Mouse (Mus musculus): ENCODE data around the gene Hus1b. TPM values are rescaled to one million over a fixed set of nuclear protein-coding genes. Genes with fewer than 3 reads are reported as not detected.

Gene Hus1b
- polyA plus RNA-seq, 1 experiment from 2014 or later, result not detected

DNA sequence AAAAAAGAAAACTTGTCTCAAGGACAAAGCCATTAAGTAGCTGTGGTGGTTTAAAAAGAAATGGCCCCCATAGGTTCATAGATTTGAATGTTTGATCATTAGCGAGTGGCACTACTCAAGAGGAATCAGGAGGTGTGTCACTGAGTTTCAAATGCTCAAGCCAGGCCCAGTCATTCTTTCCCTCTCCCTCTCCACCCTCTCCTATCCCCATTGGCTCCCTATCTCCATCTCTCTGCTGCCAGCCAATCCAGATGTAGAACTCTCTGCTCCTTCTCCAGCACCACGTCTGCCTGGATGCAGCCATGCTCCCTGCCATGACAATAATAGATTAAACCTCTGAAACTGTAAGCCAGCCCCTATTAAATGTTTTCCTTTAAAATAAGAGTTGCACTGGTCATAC, 14.4 kb upstream of the Hus1b start:
- no peak for ATAC-seq (ENCODE audit: low FRiP score, low TSS enrichment)
- H3K9me3 ChIP-seq (ENCODE audit: low read length), result no peaks in the 10 kb centered on the region
- H3K4me2 ChIP-seq (replicated peaks; ENCODE audit: low read depth, low read length), result no peak overlapping the region
- no peaks in the 10 kb centered on the region for H3K36me3 ChIP-seq (ENCODE audit: insufficient read depth, low read length)
- H3K9ac ChIP-seq (replicated peaks; ENCODE audit: low read length), result no peak overlapping the region
- H3K27ac ChIP-seq (ENCODE audit: low read length), result no peak overlapping the region
- 74% methylated on average over 2 of the region's 2 CpGs for WGBS
- H3K27me3 ChIP-seq (ENCODE audit: insufficient read depth, low read length), result no peaks in the 10 kb centered on the region
- H3K4me1 ChIP-seq (ENCODE audit: insufficient read depth, low read length), result peaks cover 14% of the 10 kb centered on the region
- H3K4me3 ChIP-seq (ENCODE audit: low read length), result no peak overlapping the region

DNA sequence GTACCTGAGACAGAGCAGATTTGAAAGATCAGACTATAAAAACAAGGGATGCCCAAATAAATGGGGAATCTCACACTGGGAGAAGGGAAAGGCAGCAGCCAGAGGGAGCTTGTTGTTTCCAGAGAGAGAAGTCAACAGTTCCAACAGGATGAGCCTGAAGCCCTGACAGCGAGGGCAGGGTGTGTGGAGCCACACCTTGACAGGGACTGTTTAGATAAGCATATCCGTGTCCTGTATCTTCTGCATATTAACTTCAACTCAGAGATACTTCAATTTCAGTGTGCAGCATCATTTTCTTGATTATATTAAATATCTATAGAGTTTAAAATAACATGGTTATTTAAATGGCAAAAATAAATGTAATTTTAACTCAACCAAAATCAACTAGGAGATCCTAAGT, 13.2 kb upstream of the Hus1b start:
- no peaks in the 10 kb centered on the region for H3K27me3 ChIP-seq (ENCODE audit: insufficient read depth, low read length)
- peaks cover 3% of the 10 kb centered on the region for H3K4me1 ChIP-seq (ENCODE audit: insufficient read depth, low read length)
- H3K9me3 ChIP-seq (ENCODE audit: low read length), result no peaks in the 10 kb centered on the region
- no peak overlapping the region for H3K9ac ChIP-seq (replicated peaks; ENCODE audit: low read length)
- H3K36me3 ChIP-seq (ENCODE audit: insufficient read depth, low read length), result no peaks in the 10 kb centered on the region
- H3K4me3 ChIP-seq (ENCODE audit: low read length), result no peak overlapping the region
- no peak overlapping the region for H3K27ac ChIP-seq (ENCODE audit: low read length)
- WGBS, result 88% methylated on average over 2 of the region's 2 CpGs
- no peak overlapping the region for H3K4me2 ChIP-seq (replicated peaks; ENCODE audit: low read depth, low read length)
- no peak for ATAC-seq (ENCODE audit: low FRiP score, low TSS enrichment)

DNA sequence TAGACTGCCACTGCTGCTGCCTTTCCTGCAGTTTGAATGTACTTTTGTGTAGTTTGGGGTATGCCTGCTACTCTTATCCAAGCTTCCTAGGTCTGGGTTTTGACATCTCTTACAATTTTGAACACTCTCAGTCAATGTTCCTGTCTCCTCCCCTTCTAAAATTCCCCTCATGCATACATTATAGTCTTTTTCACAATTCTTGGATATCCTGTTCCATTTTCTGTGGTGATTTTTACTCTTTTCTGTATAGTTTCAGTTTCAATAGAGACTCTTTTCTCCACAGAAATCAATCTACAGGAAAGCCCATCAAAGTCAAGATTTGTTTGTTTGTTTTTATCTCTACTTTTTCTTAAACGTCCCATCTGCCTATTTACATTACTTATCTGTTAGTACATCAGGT, 6.0 kb upstream of the Hus1b start:
- Histone ChIP-seq H3K4me1 (ENCODE audit: insufficient read depth, low read length) (no peaks in the 10 kb centered on the region), H3K36me3 (ENCODE audit: insufficient read depth, low read length) (no peaks in the 10 kb centered on the region), H3K4me2 (replicated peaks; ENCODE audit: low read depth, low read length) (no peak overlapping the region), H3K4me3 (ENCODE audit: low read length) (no peak overlapping the region), H3K9me3 (ENCODE audit: low read length) (peaks cover 5% of the 10 kb centered on the region), H3K27me3 (ENCODE audit: insufficient read depth, low read length) (no peaks in the 10 kb centered on the region), H3K27ac (ENCODE audit: low read length) (no peak overlapping the region), H3K9ac (replicated peaks; ENCODE audit: low read length) (no peak overlapping the region)
- no peak for ATAC-seq (ENCODE audit: low FRiP score, low TSS enrichment)
- 53% methylated on average over 1 of the region's 1 CpGs for WGBS

DNA sequence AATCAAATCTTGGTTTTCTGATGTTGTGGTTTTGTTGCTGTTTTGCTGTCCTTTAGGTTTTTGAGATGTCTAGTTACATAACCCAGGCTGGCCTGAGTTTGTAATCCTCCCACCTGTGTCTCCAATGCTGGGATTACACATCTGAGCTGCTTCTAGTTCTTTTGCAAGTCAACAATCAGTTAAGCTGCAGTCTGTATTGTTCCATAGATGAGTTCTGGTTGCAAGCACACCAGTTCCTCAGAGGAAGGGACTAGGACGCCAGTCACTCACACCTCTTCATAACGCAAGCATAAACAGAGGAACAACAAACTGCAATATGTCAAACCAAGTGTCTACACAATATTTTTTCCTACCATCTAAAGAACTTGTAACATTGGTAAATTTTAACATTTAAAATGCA, 4.5 kb upstream of the Hus1b start:
- WGBS, result 95% methylated on average over 2 of the region's 2 CpGs

DNA sequence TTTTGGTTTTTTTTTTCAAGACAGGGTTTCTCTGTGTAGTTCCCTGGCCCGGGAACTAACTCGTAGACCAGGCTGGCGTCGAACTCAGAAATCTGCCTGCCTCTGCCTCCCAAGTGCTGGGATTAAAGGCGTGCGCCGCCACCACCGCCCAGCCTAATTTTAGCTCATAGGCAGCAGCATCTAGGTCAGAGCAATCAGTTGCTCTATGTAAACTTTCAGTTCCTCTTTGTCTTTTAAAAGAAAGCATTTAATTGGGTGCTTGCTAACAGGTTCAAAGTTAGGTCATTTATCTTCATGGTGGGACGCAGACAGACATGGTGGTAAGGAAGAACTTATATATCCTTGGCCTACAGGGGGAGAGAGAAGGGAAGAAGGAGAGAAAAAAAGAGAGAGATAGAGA, 1.6 kb upstream of the Hus1b start:
- H3K36me3 ChIP-seq (ENCODE audit: insufficient read depth, low read length), result no peaks in the 10 kb centered on the region
- H3K4me3 ChIP-seq (ENCODE audit: low read length), result no peak overlapping the region
- no peaks in the 10 kb centered on the region for H3K27me3 ChIP-seq (ENCODE audit: insufficient read depth, low read length)
- ATAC-seq (ENCODE audit: low FRiP score, low TSS enrichment), result no peak
- H3K4me2 ChIP-seq (replicated peaks; ENCODE audit: low read depth, low read length), result no peak overlapping the region
- H3K27ac ChIP-seq (ENCODE audit: low read length), result no peak overlapping the region
- WGBS, result 96% methylated on average over 9 of the region's 9 CpGs
- H3K4me1 ChIP-seq (ENCODE audit: insufficient read depth, low read length), result no peaks in the 10 kb centered on the region
- H3K9ac ChIP-seq (replicated peaks; ENCODE audit: low read length), result no peak overlapping the region
- H3K9me3 ChIP-seq (ENCODE audit: low read length), result no peaks in the 10 kb centered on the region

More for the DNA sequence above, 4.5 kb upstream of the Hus1b start:
- no peak overlapping the region for H3K27ac ChIP-seq (ENCODE audit: low read length)
- H3K9ac ChIP-seq (replicated peaks; ENCODE audit: low read length), result no peak overlapping the region
- no peak for ATAC-seq (ENCODE audit: low FRiP score, low TSS enrichment)
- H3K4me3 ChIP-seq (ENCODE audit: low read length), result no peak overlapping the region
- H3K4me2 ChIP-seq (replicated peaks; ENCODE audit: low read depth, low read length), result no peak overlapping the region
- no peaks in the 10 kb centered on the region for H3K27me3 ChIP-seq (ENCODE audit: insufficient read depth, low read length)
- H3K9me3 ChIP-seq (ENCODE audit: low read length), result peaks cover 5% of the 10 kb centered on the region
- H3K36me3 ChIP-seq (ENCODE audit: insufficient read depth, low read length), result no peaks in the 10 kb centered on the region
- H3K4me1 ChIP-seq (ENCODE audit: insufficient read depth, low read length), result no peaks in the 10 kb centered on the region

DNA sequence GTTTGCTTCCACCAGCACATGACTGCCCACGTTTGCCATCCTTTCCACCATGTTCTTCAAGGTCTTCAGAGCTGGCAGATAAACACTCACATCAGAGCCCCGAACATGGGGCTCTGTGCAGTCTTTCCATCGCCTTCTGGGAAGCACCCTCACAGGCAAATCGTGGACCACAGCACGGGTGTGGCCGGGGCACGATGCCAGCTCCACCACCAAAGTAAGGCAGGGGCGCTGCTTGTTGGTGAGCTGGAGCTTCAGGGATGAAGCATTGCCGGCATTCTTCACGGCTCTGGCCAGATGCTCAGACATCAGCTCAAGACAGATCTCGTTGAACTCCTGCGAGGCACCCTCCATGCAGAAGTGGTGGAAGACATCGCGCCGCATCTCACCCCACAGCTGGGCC, 430 bp downstream of the Hus1b start:
- 94% methylated on average over 15 of the region's 15 CpGs for WGBS
- ATAC-seq (ENCODE audit: low FRiP score, low TSS enrichment), result no peak
- no peaks in the 10 kb centered on the region for H3K36me3 ChIP-seq (ENCODE audit: insufficient read depth, low read length)

DNA sequence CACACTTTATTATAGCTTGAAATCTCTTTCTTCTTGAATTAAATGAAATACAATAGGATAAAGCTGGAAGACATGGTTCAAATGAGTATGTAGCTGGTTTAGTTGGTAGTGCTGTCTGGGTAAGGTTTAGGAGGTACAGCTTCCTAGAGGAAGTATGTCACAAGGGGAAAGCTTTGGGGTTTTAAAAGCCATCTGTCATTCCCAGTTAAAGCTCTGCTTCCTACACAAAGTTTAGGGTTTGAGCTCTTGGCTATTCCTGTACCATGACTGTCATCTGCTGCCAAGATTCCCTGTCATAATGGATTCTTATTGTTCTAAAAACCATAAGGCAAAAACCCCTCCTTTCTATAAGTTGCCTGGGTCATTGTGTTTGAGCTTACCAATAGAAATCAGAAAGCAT, 1.8 kb downstream of the Hus1b start:
- no peak overlapping the region for H3K9ac ChIP-seq (replicated peaks; ENCODE audit: low read length)
- H3K9me3 ChIP-seq (ENCODE audit: low read length), result no peaks in the 10 kb centered on the region
- H3K36me3 ChIP-seq (ENCODE audit: insufficient read depth, low read length), result no peaks in the 10 kb centered on the region
- no peaks in the 10 kb centered on the region for H3K27me3 ChIP-seq (ENCODE audit: insufficient read depth, low read length)
- no peak overlapping the region for H3K27ac ChIP-seq (ENCODE audit: low read length)
- ATAC-seq (ENCODE audit: low FRiP score, low TSS enrichment), result no peak
- no peak overlapping the region for H3K4me2 ChIP-seq (replicated peaks; ENCODE audit: low read depth, low read length)
- no peak overlapping the region for H3K4me3 ChIP-seq (ENCODE audit: low read length)
- no peaks in the 10 kb centered on the region for H3K4me1 ChIP-seq (ENCODE audit: insufficient read depth, low read length)

More for the DNA sequence above, 430 bp downstream of the Hus1b start:
- no peaks in the 10 kb centered on the region for H3K9me3 ChIP-seq (ENCODE audit: low read length)
- H3K9ac ChIP-seq (replicated peaks; ENCODE audit: low read length), result no peak overlapping the region
- no peak overlapping the region for H3K27ac ChIP-seq (ENCODE audit: low read length)
- H3K4me3 ChIP-seq (ENCODE audit: low read length), result no peak overlapping the region
- no peak overlapping the region for H3K4me2 ChIP-seq (replicated peaks; ENCODE audit: low read depth, low read length)
- H3K4me1 ChIP-seq (ENCODE audit: insufficient read depth, low read length), result no peaks in the 10 kb centered on the region
- no peaks in the 10 kb centered on the region for H3K27me3 ChIP-seq (ENCODE audit: insufficient read depth, low read length)

DNA sequence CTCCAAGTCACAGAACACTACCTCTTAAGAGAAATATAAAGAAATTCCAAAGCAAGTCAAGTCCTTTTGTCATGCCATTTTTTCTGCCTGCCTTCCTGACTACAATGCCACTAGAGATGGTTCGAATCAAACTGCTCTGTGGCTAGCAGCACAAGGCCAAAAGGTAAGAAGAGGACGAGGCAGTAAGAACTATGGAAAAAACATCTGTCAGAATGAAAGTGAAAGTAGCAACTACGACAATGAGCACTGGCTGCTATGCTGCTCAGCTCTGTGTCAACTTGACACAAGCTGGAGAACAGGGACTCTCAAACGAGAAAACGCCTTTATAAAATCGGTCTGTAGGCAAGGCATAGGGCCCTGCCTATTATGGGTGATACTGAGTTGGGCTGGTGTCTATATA, 14.6 kb downstream of the Hus1b start:
- Histone ChIP-seq H3K27ac (ENCODE audit: low read length) (no peak overlapping the region), H3K4me1 (ENCODE audit: insufficient read depth, low read length) (0 out of 2 replicates have a peak, but pooled peaks cover 4% of the 10 kb centered on the region)

DNA sequence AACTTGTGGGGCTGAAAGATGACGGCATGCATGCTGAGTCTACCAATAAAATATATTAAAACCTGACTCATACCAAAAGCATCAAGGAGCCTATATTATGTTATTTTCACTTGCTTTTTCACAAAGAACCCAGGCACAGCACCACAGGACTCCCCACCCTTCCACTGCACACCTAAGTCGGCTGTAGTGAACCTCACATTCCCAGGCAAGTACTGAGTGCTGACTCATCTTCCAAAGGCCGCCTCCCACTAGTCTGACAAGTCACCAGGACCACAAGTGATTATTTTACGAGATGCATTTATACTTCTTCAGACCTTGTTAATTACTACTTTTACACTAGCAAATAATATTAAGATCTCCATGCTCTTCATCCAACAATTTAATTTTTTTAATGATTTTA, 15.9 kb downstream of the Hus1b start:
- Histone ChIP-seq H3K27ac (ENCODE audit: low read length) (no peak overlapping the region), H3K4me3 (ENCODE audit: low read length) (no peak overlapping the region), H3K4me1 (ENCODE audit: insufficient read depth, low read length) (0 out of 2 replicates have a peak, but pooled peaks cover 4% of the 10 kb centered on the region), H3K36me3 (ENCODE audit: insufficient read depth, low read length) (peaks cover 4% of the 10 kb centered on the region; the same call in 1 of the 2 replicates), H3K9me3 (ENCODE audit: low read length) (no peaks in the 10 kb centered on the region), H3K4me2 (replicated peaks; ENCODE audit: low read depth, low read length) (no peak overlapping the region), H3K27me3 (ENCODE audit: insufficient read depth, low read length) (no peaks in the 10 kb centered on the region), H3K9ac (replicated peaks; ENCODE audit: low read length) (no peak overlapping the region)
- WGBS, result 72% methylated on average over 4 of the region's 4 CpGs
- ATAC-seq (ENCODE audit: low FRiP score, low TSS enrichment), result no peak

More for the DNA sequence above, 14.6 kb downstream of the Hus1b start:
- 88% methylated on average over 6 of the region's 6 CpGs for WGBS
- Histone ChIP-seq H3K36me3 (ENCODE audit: insufficient read depth, low read length) (peaks cover 4% of the 10 kb centered on the region; the same call in 1 of the 2 replicates), H3K27me3 (ENCODE audit: insufficient read depth, low read length) (no peaks in the 10 kb centered on the region), H3K4me3 (ENCODE audit: low read length) (no peak overlapping the region), H3K9ac (replicated peaks; ENCODE audit: low read length) (no peak overlapping the region), H3K4me2 (replicated peaks; ENCODE audit: low read depth, low read length) (no peak overlapping the region), H3K9me3 (ENCODE audit: low read length) (no peaks in the 10 kb centered on the region)
- no peak for ATAC-seq (ENCODE audit: low FRiP score, low TSS enrichment)

DNA sequence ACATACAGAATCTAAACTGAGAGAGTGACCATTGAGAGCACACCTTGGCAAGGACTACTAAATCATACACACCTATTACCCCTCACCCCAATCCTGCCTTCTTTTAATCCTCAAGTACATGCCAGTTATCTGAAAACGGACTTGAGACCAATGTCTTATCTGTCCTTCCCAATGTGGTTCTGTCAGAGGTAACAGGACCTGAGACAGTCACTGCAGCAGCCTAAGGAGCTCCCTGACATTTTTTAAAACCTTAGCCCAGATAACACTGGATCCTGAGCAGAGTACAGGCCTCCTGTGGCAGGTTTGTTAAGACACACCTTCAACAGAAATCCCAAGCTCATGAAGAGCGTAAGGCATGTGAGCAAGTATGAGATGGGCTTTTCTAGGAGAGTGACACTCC, 18.4 kb downstream of the Hus1b start:
- no peak overlapping the region for H3K4me2 ChIP-seq (replicated peaks; ENCODE audit: low read depth, low read length)

More for the DNA sequence above, 18.4 kb downstream of the Hus1b start:
- H3K36me3 ChIP-seq (ENCODE audit: insufficient read depth, low read length), result peaks cover 10% of the 10 kb centered on the region
- no peak for ATAC-seq (ENCODE audit: low FRiP score, low TSS enrichment)
- no peak overlapping the region for H3K4me3 ChIP-seq (ENCODE audit: low read length)
- H3K9me3 ChIP-seq (ENCODE audit: low read length), result no peaks in the 10 kb centered on the region
- no peak overlapping the region for H3K27ac ChIP-seq (ENCODE audit: low read length)
- WGBS, result 97% methylated on average over 2 of the region's 2 CpGs
- H3K9ac ChIP-seq (replicated peaks; ENCODE audit: low read length), result no peak overlapping the region
- 0 out of 2 replicates have a peak, but pooled peaks cover 4% of the 10 kb centered on the region for H3K4me1 ChIP-seq (ENCODE audit: insufficient read depth, low read length)
- H3K27me3 ChIP-seq (ENCODE audit: insufficient read depth, low read length), result no peaks in the 10 kb centered on the region
